Mouse (Mus musculus) forebrain, embryonic 14.5 days (tissue): Measurements from ENCODE around the gene Myl12a. TPM values are rescaled to one million over a fixed set of nuclear protein-coding genes. Genes with fewer than 3 reads are reported as not detected.

Experiments
- ATAC-seq: fragments of 200-750 bp; cut with Nextera tagmentation; 2 replicates; pipeline ENCODE4 v1.8.0; 2017; ENCODE audit warnings: mild to moderate bottlenecking, moderate library complexity
- DNase-seq: peaks from one replicate; pipeline ENCODE4 v3.0.0-alpha.2; 2015; ENCODE audit warnings: low spot score
- H3K27ac ChIP-seq: fragments of 300-500 bp; sonication (generic); 2 replicates; pipeline ENCODE4 v1.5.1; 2014; ENCODE audit warnings: low read depth, mild to moderate bottlenecking, control low read depth, low read length, moderate library complexity
- H3K27me3 ChIP-seq: fragments of 300-500 bp; sonication (generic); replicated peaks from 2 replicates; pipeline ENCODE4 v1.6.1; 2014; ENCODE audit warnings: low read length, control low read depth, mixed read lengths; ENCODE audit not compliant: control insufficient read depth, insufficient read depth
- H3K36me3 ChIP-seq: fragments of 300-500 bp; sonication (generic); 2 replicates; pipeline ENCODE4 v1.6.1; 2014; ENCODE audit warnings: low read length, control low read depth; ENCODE audit not compliant: control insufficient read depth, insufficient read depth
- H3K4me1 ChIP-seq: fragments of 300-500 bp; sonication (generic); 2 replicates; pipeline ENCODE4 v1.6.1; 2014; ENCODE audit warnings: antibody characterized with exemption, low read length, control low read depth; ENCODE audit not compliant: control insufficient read depth, insufficient read depth
- H3K4me2 ChIP-seq: fragments of 300-500 bp; sonication (generic); 2 replicates; pipeline ENCODE4 v1.6.1; 2014; ENCODE audit warnings: mild to moderate bottlenecking, control low read depth, low read length
- H3K4me3 ChIP-seq: fragments of 300-500 bp; sonication (generic); 2 replicates; pipeline ENCODE4 v1.5.1; 2014; ENCODE audit warnings: low read depth, low read length, control low read depth
- H3K9ac ChIP-seq: fragments of 300-500 bp; sonication (generic); 2 replicates; pipeline ENCODE4 v1.6.1; 2014; ENCODE audit warnings: mild to moderate bottlenecking, low read length, control low read depth, moderate library complexity
- H3K9me3 ChIP-seq: fragments of 300-500 bp; sonication (generic); replicated peaks from 2 replicates; pipeline ENCODE4 v1.6.1; 2016; ENCODE audit warnings: low read length, control low read depth, mixed read lengths; ENCODE audit not compliant: control insufficient read depth
- WGBS: fragments of 180-500 bp; shearing (Covaris S2); extraction: QIAGEN DNeasy Blood & Tissue Kit; methylation state at CpG from one replicate; pipeline ENCODE4 v1.1.7; 2014; 5-methylcytosine and 5-hydroxymethylcytosine counted together
- polyA plus RNA-seq: library from polyadenylated mRNA; unstranded; fragments of >200 nt; fragmentation: Nextera tagmentation; extraction: Ambion mirVana; gene quantifications from 2 replicates; pipeline ENCODE4 v1.2.1, GENCODE M21; 2014

Myl12a gene
- polyA plus RNA-seq, 1 experiment from 2014 or later = 158 TPM

DNA sequence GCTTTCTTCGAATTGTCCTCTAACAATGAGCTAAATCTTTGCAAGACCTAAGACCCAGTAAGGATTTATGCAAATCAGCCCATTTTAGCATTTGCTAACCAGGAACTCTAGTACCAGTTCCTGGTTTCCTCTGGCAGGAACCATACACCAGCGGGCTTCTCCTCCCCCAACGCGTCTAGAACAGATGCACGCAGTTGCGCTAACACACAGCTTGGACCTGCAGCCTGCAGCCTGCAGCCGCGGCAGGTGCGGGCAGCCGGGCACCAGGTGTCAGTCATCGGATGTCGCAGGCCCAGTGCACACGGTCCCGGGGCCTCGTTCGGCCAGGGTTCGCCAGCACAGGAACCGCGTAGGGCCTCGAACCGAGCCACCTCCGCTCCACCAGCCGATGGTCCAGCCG, 12.7 kb downstream of the Myl12a start:
- peak overlapping the region; percentile 94 for H3K27ac ChIP-seq
- under 1% methylated on average over 24 of the region's 24 CpGs for WGBS

DNA sequence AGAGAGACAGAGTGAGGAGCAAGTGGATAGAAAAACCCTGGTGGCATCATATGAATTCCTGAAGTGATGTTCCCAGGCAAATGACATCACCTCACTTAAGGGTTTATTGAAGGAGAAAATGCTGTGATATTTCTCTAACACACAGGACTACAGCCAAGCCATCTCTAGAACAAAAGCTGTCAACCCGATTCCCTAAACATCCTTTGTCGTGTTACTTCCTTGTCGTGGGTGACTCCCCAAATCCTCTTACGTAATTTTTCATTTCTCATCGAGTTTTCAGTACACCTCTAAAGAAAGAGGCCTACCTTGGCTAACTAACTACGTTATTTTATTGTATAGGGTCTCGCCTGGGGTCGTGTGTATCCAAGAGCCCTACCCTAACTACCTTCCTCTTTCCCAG, 13.2 kb downstream of the Myl12a start:
- peak overlapping the region; percentile 84 for H3K4me2 ChIP-seq
- H3K36me3 ChIP-seq = peaks cover 16% of the 10 kb centered on the region; the same call in 1 of the 2 replicates
- no peaks in the 10 kb centered on the region for H3K9me3 ChIP-seq
- ATAC-seq (no peak), DNase-seq (no peak)
- H3K27ac ChIP-seq = peak overlapping the region; percentile 94; the same call in 1 of the 2 replicates
- peak overlapping the region; percentile 94 for H3K9ac ChIP-seq
- peaks cover 14% of the 10 kb centered on the region; the same call in 1 of the 2 replicates for H3K4me1 ChIP-seq
- 39% methylated on average over 8 of the region's 8 CpGs for WGBS
- no peaks in the 10 kb centered on the region for H3K27me3 ChIP-seq
- peak overlapping the region; percentile 94 for H3K4me3 ChIP-seq

More for the DNA sequence above, 12.7 kb downstream of the Myl12a start:
- H3K36me3 ChIP-seq = peaks cover 20% of the 10 kb centered on the region
- H3K27me3 ChIP-seq = no peaks in the 10 kb centered on the region
- H3K4me3 ChIP-seq = peak overlapping the region; percentile 94
- peak; percentile 68 for ATAC-seq
- peak; percentile 61 for DNase-seq
- H3K9me3 ChIP-seq = no peaks in the 10 kb centered on the region
- H3K4me2 ChIP-seq = peak overlapping the region; percentile 84
- H3K4me1 ChIP-seq = peaks cover 14% of the 10 kb centered on the region; the same call in 1 of the 2 replicates
- H3K9ac ChIP-seq = peak overlapping the region; percentile 94

DNA sequence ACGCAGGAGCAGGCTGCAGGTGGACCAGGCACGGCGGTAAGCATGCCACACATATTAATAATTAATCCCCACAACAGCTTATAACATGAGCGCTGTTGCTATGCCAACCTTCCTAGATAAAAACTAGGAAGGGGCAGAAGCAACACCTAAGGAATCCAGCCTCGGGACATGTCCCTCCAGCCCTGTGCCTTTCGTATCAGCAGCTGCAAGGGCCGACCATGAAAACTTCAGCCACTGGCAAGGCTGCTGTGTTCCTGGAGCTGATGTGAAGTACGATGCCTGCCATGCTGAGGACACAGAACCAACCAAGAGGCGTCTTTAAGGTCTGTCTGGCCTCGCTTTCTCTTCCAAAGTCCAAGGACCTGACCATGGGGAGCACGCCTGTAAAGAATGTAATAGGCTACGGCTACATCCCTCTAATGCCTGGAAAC, 14.3 kb downstream of the Myl12a start:
- no peak for ATAC-seq
- Histone ChIP-seq H3K4me3 (no peak overlapping the region), H3K9me3 (no peaks in the 10 kb centered on the region), H3K27me3 (no peaks in the 10 kb centered on the region), H3K4me2 (no peak overlapping the region), H3K36me3 (peaks cover 18% of the 10 kb centered on the region; the same call in 1 of the 2 replicates), H3K9ac (no peak overlapping the region), H3K4me1 (peaks cover 14% of the 10 kb centered on the region; the same call in 1 of the 2 replicates), H3K27ac (no peak overlapping the region)
- 92% methylated on average over 12 of the region's 12 CpGs for WGBS
- DNase-seq = no peak

DNA sequence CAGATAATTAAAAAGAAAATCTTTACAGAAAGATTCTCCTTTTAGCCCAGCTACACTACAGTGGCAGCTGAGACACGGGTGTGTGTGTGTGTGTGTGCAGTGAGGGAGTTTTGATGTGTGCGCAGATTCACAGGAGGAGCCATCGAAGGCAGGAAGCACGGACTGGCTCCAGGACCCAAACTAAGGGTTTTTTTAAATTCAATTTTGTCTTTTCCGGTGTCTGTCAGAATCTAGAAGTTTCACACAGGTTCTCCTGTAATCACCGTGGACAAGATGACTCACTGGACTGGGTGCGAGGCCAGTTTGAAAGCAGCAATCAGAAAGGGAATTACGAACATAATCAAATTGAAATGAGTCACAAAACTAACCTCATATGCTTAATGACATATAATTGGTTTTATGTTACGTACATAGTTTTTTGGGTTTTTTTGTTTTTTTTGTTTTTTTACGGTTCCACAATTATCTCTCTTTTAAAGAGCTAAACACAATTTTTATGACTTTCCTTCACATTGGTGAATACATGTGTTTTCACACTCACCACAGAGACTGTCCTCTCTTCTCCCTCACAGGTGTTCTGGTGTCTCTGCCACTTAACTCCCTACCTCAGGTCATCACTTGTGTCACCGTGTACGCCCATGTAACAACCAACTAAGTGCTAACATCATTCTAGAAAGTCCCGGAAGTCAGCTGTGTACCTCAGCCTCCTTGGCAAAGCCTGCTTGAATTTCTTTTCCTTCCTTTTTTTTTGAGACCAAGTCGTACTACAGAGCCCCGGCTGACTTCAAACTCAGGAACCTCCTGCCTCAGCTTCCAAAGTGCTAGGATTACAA, 15.6 kb downstream of the Myl12a start:
- peaks cover 24% of the 10 kb centered on the region for H3K36me3 ChIP-seq
- no peaks in the 10 kb centered on the region for H3K9me3 ChIP-seq
- no peak overlapping the region for H3K9ac ChIP-seq
- no peak overlapping the region for H3K4me2 ChIP-seq
- WGBS = 93% methylated on average over 15 of the region's 15 CpGs
- no peaks in the 10 kb centered on the region for H3K27me3 ChIP-seq
- ATAC-seq (no peak), DNase-seq (no peak)
- H3K4me1 ChIP-seq = peaks cover 14% of the 10 kb centered on the region; the same call in 1 of the 2 replicates
- no peak overlapping the region for H3K4me3 ChIP-seq
- H3K27ac ChIP-seq = no peak overlapping the region

DNA sequence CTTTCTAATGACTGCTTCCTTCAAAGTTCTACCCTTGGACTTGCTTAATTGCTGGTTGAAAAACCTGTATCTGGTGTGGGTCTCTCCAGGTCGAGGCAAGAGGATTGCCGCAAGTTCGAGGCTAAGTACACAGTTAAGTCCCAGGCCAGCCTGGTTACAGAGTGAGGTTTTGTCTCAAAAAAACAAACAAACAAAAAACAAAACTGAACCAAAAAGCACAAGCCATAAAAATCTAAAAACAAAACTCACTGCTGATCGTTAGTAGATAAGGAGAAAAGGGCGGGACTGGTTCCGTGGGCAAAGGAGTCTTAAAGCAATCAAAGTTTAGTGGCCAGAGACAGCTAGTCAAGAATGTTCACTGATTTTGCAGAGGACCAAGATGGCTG, 16.3 kb downstream of the Myl12a start:
- no peak for ATAC-seq
- Histone ChIP-seq H3K27me3 (no peaks in the 10 kb centered on the region), H3K36me3 (peaks cover 31% of the 10 kb centered on the region), H3K27ac (no peak overlapping the region), H3K4me1 (peaks cover 13% of the 10 kb centered on the region; the same call in 1 of the 2 replicates), H3K4me3 (no peak overlapping the region), H3K9me3 (no peaks in the 10 kb centered on the region), H3K9ac (no peak overlapping the region), H3K4me2 (no peak overlapping the region)
- 93% methylated on average over 6 of the region's 6 CpGs for WGBS
- DNase-seq = no peak

DNA sequence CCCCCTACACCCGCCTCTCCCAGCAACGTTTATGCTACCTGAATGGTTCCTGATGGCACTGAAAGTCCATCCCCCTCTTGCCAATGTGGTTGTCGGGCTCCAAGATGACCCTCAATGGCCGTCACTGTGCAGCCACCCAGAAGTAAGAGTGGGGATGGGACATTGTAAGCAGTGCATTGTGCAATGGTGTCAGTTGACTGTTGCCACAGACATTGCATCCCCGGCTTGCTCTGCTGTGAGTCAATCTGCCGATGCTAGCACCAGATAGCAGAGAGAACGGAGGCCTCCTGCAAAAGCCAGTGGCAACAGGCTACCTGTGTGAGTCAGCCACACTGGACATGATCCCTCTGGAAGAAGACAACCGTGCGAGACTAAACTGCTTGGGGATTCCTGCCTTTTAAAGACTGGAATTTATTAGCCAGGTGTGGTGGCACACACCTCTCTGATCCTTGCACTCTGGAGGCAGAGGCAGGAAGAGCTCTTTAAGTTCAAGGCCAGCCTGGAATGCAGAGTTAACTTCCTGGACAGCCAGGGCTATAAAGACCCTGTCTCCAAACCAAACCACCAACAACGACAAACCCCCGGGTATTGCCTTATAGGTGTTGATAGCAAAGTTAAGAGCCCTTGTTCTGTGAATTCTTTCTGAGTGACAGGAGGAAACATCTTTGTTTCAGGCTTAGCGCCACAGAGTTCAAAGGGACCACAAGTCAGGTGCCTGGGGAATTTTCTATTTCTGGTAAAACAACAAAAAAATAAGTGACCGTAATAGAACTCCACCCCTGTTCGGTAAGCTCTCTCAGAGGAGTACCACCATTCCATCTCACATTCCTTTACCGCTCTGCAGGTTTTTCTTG, 16.9 kb downstream of the Myl12a start:
- no peak overlapping the region for H3K4me3 ChIP-seq
- peaks cover 9% of the 10 kb centered on the region; the same call in 1 of the 2 replicates for H3K4me1 ChIP-seq
- no peak overlapping the region for H3K9ac ChIP-seq
- no peaks in the 10 kb centered on the region for H3K9me3 ChIP-seq
- no peak overlapping the region for H3K27ac ChIP-seq
- DNase-seq (no peak), ATAC-seq (no peak)
- H3K36me3 ChIP-seq = peaks cover 38% of the 10 kb centered on the region
- H3K27me3 ChIP-seq = no peaks in the 10 kb centered on the region
- no peak overlapping the region for H3K4me2 ChIP-seq
- 93% methylated on average over 15 of the region's 15 CpGs for WGBS

DNA sequence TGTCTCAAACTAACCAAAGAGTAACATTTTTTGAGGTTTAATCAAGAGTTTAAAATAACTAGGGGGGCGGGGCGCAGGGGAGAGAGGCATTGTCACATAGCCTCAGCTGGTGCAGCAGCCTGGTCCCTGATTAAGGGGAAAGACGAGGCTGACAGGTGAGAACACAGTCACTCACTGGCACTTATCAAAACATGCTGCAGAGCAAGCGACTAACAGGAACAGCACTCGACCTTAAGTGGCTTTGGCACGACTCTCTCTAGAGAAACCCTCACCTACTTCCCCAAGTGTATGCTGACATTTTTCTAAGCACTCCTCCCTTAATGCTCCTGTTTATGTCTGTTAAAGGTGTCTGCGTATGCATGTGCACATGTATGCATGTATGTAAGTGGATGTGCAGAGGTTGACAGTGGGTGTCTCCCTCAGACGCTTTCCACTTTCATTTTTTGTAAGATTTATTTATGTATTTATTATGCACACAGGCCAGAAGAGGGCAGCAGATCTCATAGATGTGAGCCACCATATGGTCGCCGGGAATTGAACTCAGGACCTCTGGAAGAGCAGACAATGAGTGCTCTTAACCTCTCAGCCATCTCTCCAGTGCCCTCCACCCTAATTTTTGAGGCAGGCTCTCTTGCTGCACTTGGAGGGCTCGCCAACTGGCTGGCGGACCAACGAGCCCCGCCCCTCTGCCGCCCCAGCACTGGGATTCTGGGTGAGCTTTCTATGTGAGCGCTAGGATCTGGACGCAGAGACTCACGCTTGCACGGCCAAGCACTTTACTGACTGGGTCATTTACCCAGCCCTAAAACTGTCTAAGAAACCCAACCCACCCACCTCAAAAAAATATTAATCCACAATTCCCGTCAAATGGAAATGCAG, 23.1 kb downstream of the Myl12a start:
- 90% methylated on average over 20 of the region's 20 CpGs for WGBS
- Histone ChIP-seq H3K27me3 (no peaks in the 10 kb centered on the region), H3K9me3 (no peaks in the 10 kb centered on the region), H3K9ac (no peak overlapping the region), H3K27ac (no peak overlapping the region), H3K36me3 (peaks cover 49% of the 10 kb centered on the region), H3K4me2 (no peak overlapping the region), H3K4me1 (no peaks in the 10 kb centered on the region), H3K4me3 (no peak overlapping the region)
- DNase-seq = no peak
- ATAC-seq = no peak

DNA sequence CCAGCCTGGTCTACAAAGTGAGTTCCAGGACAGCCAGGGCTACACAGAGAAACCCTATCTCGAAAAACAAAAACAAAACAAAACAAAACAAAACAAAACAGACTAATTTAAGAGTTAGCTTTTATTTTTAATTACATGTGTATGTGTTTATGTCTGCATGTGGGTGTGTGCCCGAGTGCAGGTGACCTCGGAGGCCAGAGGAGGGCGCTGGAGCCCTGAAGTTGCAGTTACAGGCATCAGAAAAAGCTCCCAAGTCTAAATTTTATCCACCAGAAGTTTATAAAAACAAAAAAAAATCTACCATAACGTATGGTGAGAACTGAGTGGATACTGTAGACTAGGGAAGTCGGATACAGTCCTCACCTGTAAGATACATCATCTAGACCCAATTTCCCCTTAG, 24.9 kb downstream of the Myl12a start:
- H3K4me3 ChIP-seq = no peak overlapping the region
- H3K36me3 ChIP-seq = peaks cover 63% of the 10 kb centered on the region
- DNase-seq (no peak), ATAC-seq (no peak)
- no peaks in the 10 kb centered on the region for H3K27me3 ChIP-seq
- no peaks in the 10 kb centered on the region for H3K9me3 ChIP-seq
- H3K4me2 ChIP-seq = no peak overlapping the region
- WGBS = 95% methylated on average over 6 of the region's 6 CpGs
- no peak overlapping the region for H3K9ac ChIP-seq
- H3K4me1 ChIP-seq = no peaks in the 10 kb centered on the region
- H3K27ac ChIP-seq = no peak overlapping the region
